Mouse (Mus musculus) midbrain, embryonic 13.5 days (tissue): ENCODE results near the gene Pofut2. TPM values are rescaled to one million over a fixed set of nuclear protein-coding genes. Genes with fewer than 3 reads are reported as not detected.

Source experiments
- ATAC-seq: fragments of 200-750 bp; cut with Nextera tagmentation; 2 replicates; pipeline ENCODE4 v1.8.0; 2017; ENCODE audit warnings: mild to moderate bottlenecking, moderate TSS enrichment, moderate library complexity
- H3K27ac ChIP-seq: fragments of 300-500 bp; sonication (generic); 2 replicates; pipeline ENCODE4 v1.5.1; 2015; ENCODE audit warnings: inconsistent platforms, mild to moderate bottlenecking, moderate library complexity
- H3K27me3 ChIP-seq: fragments of 300-500 bp; sonication (generic); 2 replicates; pipeline ENCODE4 v1.6.1; 2015; ENCODE audit warnings: mild to moderate bottlenecking, inconsistent platforms
- H3K36me3 ChIP-seq: fragments of 300-500 bp; sonication (generic); 2 replicates; pipeline ENCODE4 v1.6.1; 2015; ENCODE audit warnings: mild to moderate bottlenecking, inconsistent platforms
- H3K4me1 ChIP-seq: fragments of 300-500 bp; sonication (generic); replicated peaks from 2 replicates; pipeline ENCODE4 v1.6.1; 2015; ENCODE audit warnings: inconsistent platforms
- H3K4me2 ChIP-seq: fragments of 300-500 bp; sonication (generic); replicated peaks from 2 replicates; pipeline ENCODE4 v1.6.1; 2015; ENCODE audit warnings: moderate library complexity, mild to moderate bottlenecking, inconsistent platforms
- H3K4me3 ChIP-seq: fragments of 300-500 bp; sonication (generic); replicated peaks from 2 replicates; pipeline ENCODE4 v1.5.1; 2015; ENCODE audit warnings: mild to moderate bottlenecking, inconsistent platforms
- H3K9ac ChIP-seq: fragments of 300-500 bp; sonication (generic); replicated peaks from 2 replicates; pipeline ENCODE4 v1.6.1; 2015; ENCODE audit warnings: mild to moderate bottlenecking, inconsistent platforms
- H3K9me3 ChIP-seq: fragments of 300-500 bp; sonication (generic); 2 replicates; pipeline ENCODE4 v1.6.1; 2016; ENCODE audit warnings: mild to moderate bottlenecking, inconsistent platforms
- WGBS: fragments of 180-500 bp; shearing (Covaris S2); methylation state at CpG from one replicate; pipeline ENCODE4 v1.1.7; 2015; 5-methylcytosine and 5-hydroxymethylcytosine counted together
- polyA plus RNA-seq: library from polyadenylated mRNA; unstranded; fragments of >200 nt; fragmentation: Nextera tagmentation; extraction: Ambion mirVana; gene quantifications from 2 replicates; pipeline ENCODE4 v1.2.1, GENCODE M21; 2015

Pofut2 gene
- polyA plus RNA-seq, 1 experiment from 2014 or later = 57.0 TPM

DNA sequence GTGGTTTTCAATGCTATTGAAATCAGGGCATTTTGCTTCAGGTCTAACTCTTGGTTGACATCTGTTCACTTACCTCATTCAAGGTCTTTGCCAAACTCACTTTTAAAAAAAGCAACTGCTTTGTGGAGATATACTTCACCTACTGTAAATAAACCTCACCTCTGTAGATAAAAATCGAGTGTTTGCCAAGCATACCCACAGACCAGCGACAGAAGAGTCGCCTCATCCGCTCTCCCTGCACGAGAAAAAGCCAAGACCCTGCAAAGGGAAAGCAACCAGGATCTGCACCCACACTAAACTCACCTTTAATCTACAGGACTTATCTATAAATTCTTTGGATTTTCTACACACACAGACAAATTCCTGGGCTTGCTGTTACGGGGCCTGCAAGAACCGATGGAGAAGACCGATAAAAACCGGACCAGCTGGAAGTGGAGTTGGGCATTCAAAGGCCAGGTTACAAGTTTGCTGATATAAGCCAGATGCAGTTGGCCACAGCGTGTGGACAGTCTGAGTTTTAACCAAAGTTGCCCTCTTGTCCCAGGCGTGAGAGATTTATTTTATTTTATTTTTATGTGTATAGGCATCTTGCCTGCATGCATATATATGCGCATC is 39.5 kb upstream of the Pofut2 start:
- 94% methylated on average over 12 of the region's 12 CpGs for WGBS

DNA sequence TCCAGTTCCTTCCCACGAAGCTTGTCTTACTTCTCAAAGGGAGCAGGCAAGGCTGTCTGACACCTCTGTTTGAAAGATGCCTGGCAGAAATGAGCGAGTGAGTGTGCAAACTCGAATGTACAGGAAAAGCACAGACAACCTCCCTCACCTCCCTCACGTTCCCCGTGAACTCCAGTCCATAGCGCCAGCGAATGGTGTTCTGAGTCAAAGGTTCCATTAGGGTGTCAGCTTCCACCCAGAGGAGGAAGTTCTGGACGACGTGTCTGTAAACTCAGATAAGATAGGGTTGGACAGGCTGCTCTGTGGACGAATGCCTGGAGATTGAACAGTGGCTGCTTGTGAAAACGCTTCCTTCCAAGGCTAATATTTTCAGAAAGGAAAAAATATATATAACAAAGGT is 37.9 kb upstream of the Pofut2 start:
- Histone ChIP-seq H3K36me3 (no peaks in the 10 kb centered on the region), H3K4me3 (no peak overlapping the region), H3K9ac (no peak overlapping the region), H3K27ac (no peak overlapping the region), H3K27me3 (no peaks in the 10 kb centered on the region), H3K4me1 (no peaks in the 10 kb centered on the region), H3K4me2 (no peak overlapping the region), H3K9me3 (no peaks in the 10 kb centered on the region)
- no peak for ATAC-seq
- 84% methylated on average over 11 of the region's 11 CpGs for WGBS

More for the DNA sequence above, 39.5 kb upstream of the Pofut2 start:
- no peaks in the 10 kb centered on the region for H3K4me1 ChIP-seq
- H3K27me3 ChIP-seq = no peaks in the 10 kb centered on the region
- no peak overlapping the region for H3K27ac ChIP-seq
- H3K4me3 ChIP-seq = no peak overlapping the region
- no peaks in the 10 kb centered on the region for H3K9me3 ChIP-seq
- ATAC-seq = no peak
- no peak overlapping the region for H3K9ac ChIP-seq
- no peak overlapping the region for H3K4me2 ChIP-seq
- H3K36me3 ChIP-seq = no peaks in the 10 kb centered on the region

DNA sequence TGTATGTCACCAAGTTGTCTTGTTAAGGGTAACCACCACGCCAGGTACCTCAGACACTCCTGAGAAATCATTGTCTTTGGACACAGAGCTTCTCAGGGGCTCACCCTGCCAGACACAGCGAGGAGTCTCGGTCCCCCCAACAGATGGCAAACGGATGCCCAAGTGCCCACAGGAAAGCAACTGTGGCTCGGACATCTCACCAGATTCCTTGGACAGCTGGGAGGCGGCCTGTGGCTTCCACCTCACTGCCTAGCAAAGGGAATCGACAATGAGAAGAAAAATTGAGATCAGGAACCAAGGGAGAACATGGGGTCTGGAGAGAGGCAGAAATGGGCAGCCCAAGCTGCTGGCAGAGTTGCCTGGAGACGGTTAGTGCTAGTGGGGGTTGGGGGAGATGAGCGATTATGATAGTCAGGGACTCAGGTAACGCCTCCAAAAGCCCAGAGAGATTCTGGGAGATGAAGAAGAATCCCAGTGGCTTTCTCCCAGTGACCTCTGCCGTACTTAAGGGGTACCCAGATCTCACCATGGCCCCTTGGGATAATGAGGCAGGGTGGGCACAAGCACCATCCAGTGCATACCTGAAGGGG is 36.0 kb upstream of the Pofut2 start:
- no peaks in the 10 kb centered on the region for H3K9me3 ChIP-seq
- no peaks in the 10 kb centered on the region for H3K4me1 ChIP-seq
- no peak overlapping the region for H3K27ac ChIP-seq
- H3K4me3 ChIP-seq = no peak overlapping the region
- no peak overlapping the region for H3K4me2 ChIP-seq
- no peaks in the 10 kb centered on the region for H3K36me3 ChIP-seq
- H3K27me3 ChIP-seq = no peaks in the 10 kb centered on the region
- 87% methylated on average over 11 of the region's 11 CpGs for WGBS
- H3K9ac ChIP-seq = no peak overlapping the region
- no peak for ATAC-seq

DNA sequence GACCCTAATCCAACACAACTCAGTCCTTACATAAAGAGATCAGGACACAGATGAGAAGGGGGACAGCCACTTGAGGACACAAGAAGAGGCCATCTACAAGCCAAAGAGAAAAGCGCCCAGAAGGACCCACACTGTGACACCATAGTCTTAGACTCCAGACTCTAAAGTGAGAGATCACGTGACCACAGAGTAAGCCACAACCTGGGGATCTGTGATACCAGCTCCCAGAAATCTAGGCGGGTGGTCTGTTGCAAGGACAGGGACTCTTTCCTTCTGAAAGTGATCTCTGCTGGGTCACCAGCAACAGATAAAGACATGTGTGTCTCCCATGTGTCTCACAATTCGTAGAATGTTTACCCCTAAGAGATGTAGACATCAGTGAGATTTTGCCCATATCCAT is 34.6 kb upstream of the Pofut2 start:
- H3K27me3 ChIP-seq = no peaks in the 10 kb centered on the region
- H3K9ac ChIP-seq = no peak overlapping the region
- H3K4me3 ChIP-seq = no peak overlapping the region
- no peaks in the 10 kb centered on the region for H3K4me1 ChIP-seq
- no peaks in the 10 kb centered on the region for H3K9me3 ChIP-seq
- H3K4me2 ChIP-seq = no peak overlapping the region
- no peak for ATAC-seq
- H3K27ac ChIP-seq = no peak overlapping the region
- WGBS = 86% methylated on average over 4 of the region's 4 CpGs
- no peaks in the 10 kb centered on the region for H3K36me3 ChIP-seq

DNA sequence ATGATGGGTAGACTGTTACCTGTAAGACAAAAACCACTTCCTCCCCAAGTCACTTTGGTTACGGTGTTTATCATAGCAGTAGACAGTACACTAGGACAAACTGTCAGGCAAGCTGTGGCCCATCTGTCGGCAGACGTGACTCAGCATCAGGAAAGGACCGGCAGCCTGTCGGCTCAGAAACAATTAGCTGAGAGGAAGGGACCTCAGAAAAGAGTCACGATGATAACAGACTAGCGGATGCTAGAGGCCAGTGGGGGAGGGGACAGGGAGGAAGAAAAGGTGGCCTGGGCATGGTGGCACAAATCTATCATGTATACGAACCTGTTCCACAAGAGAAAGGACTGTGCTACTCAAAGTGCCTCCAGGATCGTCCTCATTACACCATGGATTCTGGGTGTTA is 33.6 kb upstream of the Pofut2 start:
- Histone ChIP-seq H3K9ac (no peak overlapping the region), H3K4me2 (no peak overlapping the region), H3K4me3 (no peak overlapping the region), H3K36me3 (no peaks in the 10 kb centered on the region), H3K27me3 (no peaks in the 10 kb centered on the region), H3K9me3 (no peaks in the 10 kb centered on the region), H3K27ac (no peak overlapping the region), H3K4me1 (no peaks in the 10 kb centered on the region)
- 76% methylated on average over 9 of the region's 9 CpGs for WGBS
- ATAC-seq = no peak

DNA sequence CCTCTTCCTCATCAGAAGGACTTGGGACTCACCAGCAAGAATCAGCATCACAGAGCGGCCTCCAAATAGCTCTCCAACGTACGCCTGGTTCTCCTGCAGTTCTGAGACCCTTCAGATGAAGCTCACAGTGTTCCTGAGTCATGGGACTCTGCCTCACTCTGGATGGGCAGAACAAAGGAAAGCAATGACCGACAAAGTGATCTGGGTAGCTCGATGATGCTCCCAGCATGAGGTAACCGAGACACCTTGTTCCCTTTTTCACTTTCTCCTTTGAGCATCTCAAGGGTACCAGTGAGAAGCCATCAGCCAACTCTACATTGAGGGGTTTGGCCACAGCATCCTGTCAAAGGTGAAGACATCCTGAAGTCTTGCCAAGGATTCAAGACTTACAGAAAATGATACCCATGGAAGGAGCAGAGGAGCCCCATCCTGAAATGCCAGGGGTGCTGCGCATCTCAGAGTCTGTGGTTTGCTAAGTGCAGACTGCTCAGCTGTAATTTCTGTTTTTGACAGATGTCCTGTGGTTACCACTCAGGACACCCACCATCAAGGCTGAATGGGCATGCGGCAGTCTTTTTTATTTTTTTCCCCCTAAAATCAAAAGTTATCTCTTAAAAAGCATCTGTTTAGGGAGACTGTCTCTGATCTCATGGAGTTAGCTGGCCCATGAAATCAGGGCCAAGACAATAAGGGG is 32.9 kb upstream of the Pofut2 start:
- no peak overlapping the region for H3K27ac ChIP-seq
- no peaks in the 10 kb centered on the region for H3K9me3 ChIP-seq
- ATAC-seq = no peak
- WGBS = 94% methylated on average over 8 of the region's 8 CpGs
- no peaks in the 10 kb centered on the region for H3K27me3 ChIP-seq
- H3K9ac ChIP-seq = no peak overlapping the region
- H3K4me3 ChIP-seq = no peak overlapping the region
- no peak overlapping the region for H3K4me2 ChIP-seq
- no peaks in the 10 kb centered on the region for H3K4me1 ChIP-seq
- H3K36me3 ChIP-seq = no peaks in the 10 kb centered on the region

DNA sequence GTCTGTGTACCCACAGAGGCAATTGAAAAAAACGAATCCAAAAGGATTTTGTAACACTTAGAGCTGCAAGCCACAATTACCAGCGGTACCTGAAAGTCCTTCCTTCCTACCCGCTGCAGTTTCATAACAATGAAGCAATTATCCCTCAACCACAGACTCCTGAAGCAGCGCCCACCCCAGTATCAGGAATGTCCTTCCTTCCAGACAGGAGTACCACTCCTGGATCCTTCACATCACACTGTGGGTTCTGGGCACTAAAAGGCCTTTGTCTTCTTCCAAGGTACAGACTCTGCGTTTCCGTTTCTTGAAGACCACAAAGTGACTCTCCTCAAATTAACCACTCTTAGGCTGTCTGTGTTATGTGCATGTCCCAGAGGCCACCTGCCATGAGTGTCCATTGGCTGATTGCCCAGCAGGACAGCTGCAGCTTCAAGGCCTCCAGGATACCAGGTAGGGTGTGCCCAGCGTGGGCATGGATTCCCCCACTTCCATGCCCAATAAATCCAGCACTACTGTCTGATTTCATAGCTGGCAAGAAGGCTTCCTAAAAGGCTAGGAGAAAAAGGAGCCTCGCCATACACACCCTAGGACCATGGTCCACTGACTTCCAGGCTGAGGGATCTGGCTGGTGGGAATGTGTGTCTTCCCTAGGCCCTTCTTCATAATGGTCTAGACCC is 32.2 kb upstream of the Pofut2 start:
- whole genome bisulfite sequencing = 73% methylated on average over 8 of the region's 8 CpGs

DNA sequence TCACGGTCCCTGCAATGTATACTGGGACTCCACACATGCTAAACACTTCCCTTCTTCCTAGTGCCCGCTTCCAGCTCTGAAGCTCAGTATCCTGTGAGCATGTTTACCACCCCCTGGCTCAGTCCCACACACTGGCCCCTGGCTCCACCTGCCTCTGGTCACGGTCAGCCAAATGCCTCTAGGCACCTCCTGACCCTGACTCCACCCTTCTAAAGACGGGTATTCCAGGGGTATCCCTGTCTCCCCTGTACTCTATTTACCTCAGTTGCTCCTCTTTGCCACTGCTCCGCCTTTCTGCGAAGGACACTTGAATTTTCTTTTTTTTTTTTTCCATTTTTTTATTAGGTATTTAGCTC is 31.7 kb upstream of the Pofut2 start:
- WGBS = 90% methylated on average over 6 of the region's 6 CpGs
- Histone ChIP-seq H3K4me3 (no peak overlapping the region), H3K9me3 (no peaks in the 10 kb centered on the region), H3K4me1 (no peaks in the 10 kb centered on the region), H3K27me3 (no peaks in the 10 kb centered on the region), H3K4me2 (no peak overlapping the region), H3K9ac (no peak overlapping the region), H3K36me3 (no peaks in the 10 kb centered on the region), H3K27ac (no peak overlapping the region)
- ATAC-seq = no peak

More for the DNA sequence above, 32.2 kb upstream of the Pofut2 start:
- Histone ChIP-seq H3K27ac (no peak overlapping the region), H3K4me3 (no peak overlapping the region), H3K9ac (no peak overlapping the region), H3K4me1 (no peaks in the 10 kb centered on the region), H3K36me3 (no peaks in the 10 kb centered on the region), H3K27me3 (no peaks in the 10 kb centered on the region), H3K4me2 (no peak overlapping the region), H3K9me3 (no peaks in the 10 kb centered on the region)
- no peak for ATAC-seq

DNA sequence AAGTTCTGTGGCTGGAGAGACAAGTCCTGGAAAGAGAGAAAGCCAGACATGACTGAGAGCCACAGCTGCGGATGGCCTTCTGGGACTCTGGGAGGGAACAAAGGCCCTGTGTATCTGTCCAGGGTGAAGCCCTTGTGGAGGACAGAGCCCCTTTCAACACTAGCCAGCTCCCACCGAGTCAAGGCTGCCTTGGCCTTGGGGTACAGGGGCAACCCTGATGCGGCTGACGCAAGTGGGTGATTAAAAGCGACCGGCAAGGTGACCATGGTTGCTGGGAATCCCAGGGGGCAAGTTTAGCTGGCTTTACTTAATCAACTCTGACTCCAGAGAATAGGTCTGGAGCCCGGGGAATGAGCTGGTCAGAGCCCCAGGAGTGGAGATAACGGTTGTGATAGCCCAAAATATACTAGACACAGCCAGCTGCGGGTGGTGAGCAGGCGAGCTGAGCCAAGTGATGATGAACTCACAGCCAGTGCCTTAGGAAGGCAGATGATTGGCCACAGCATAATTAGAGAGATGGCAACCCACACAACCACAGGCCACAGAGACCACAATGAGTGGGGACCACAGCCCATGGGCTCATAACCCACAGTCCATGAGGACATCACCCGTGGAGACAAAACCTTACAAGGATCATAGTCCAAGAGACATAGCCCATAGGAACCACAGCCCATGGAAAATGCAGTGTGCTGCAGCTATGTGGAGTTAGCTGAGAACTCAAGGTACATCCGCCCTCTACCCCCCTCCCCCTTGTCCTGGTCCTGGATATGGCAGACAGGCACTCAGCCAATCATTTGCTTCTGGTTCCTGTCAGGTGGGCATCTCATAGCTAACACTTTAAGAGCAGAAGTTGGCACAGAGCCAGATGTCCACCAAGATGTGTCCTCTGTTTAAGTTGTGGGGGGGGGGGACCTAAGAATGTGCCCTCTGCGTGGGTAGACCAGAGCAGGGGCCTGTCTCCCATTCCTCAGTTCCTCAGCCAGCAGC is 29.1 kb upstream of the Pofut2 start:
- Histone ChIP-seq H3K4me3 (no peak overlapping the region), H3K4me2 (no peak overlapping the region), H3K36me3 (no peaks in the 10 kb centered on the region), H3K4me1 (no peaks in the 10 kb centered on the region), H3K9ac (no peak overlapping the region), H3K9me3 (no peaks in the 10 kb centered on the region), H3K27ac (no peak overlapping the region), H3K27me3 (no peaks in the 10 kb centered on the region)
- no peak for ATAC-seq
- 81% methylated on average over 13 of the region's 13 CpGs for WGBS

DNA sequence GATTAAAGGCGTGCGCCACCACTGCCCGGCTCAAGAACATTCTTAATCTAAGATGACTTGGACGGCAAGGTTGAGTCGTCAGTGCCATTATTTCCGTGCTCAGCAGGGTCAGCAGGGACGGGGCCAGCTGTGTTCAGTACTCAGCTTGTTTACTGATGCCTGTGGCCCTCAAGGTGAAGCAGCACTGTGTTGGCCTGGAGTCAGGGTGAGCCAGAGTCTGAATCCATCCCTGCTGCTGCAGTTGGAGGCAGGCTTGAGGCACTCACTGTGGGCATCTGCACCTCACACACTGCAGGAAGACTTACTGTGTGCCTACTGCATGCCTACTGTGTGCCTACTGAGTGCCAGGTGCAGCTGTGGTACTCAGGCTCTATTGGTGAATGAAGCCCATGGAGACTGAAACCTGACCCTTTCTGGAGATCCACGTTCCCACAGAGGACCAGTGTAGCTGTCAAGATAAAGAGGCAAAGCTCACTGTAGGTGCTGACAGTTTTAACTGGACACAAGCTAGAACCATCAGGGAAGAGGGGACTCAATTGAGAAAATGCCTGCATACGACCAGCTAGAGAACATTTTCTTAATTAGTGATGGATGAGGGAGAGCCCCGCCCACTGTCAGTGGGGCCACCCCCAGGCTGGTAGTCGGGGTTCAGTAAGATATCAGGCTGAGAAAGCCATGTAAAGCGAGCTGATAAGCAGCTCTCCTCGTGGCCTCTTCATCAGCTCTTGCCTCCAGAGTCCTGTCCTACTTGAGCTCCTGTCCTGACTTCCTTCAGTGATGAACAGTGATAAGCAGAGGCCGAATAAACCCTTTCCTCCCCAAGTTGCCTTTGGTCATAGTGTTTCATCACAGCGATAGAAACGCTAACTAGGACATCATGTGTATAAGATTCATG is 26.9 kb upstream of the Pofut2 start:
- H3K27me3 ChIP-seq = no peaks in the 10 kb centered on the region
- H3K9ac ChIP-seq = no peak overlapping the region
- no peaks in the 10 kb centered on the region for H3K9me3 ChIP-seq
- ATAC-seq = no peak
- H3K4me2 ChIP-seq = no peak overlapping the region
- H3K4me1 ChIP-seq = no peaks in the 10 kb centered on the region
- 79% methylated on average over 16 of the region's 16 CpGs for WGBS
- H3K36me3 ChIP-seq = no peaks in the 10 kb centered on the region
- H3K4me3 ChIP-seq = no peak overlapping the region
- H3K27ac ChIP-seq = no peak overlapping the region

DNA sequence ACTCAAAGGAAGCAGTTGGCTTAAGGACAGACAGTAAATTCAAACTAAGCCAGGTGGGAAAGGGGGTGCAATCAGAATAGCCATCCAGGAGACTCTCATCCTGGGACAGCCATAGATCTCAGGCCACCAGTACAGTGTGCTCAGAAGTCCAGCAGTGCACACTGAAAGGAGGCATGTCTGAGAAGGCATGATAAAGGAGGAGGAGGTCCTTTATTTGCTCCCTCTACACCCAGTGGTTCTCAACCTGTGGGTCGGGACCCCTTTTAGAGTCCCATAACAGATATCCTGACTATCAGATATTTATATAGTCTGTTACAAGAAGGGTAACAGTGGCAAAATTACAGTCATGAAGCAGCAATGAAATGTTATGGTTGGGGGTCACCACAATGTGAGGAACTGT is 25.8 kb upstream of the Pofut2 start:
- no peak for ATAC-seq
- Histone ChIP-seq H3K36me3 (no peaks in the 10 kb centered on the region), H3K9me3 (no peaks in the 10 kb centered on the region), H3K27ac (no peak overlapping the region), H3K9ac (no peak overlapping the region), H3K4me3 (no peak overlapping the region), H3K27me3 (no peaks in the 10 kb centered on the region), H3K4me1 (no peaks in the 10 kb centered on the region), H3K4me2 (no peak overlapping the region)
- 97% methylated on average over 1 of the region's 1 CpGs for WGBS
